Mouse (Mus musculus): ENCODE measurements around the gene Pim1. TPM values are rescaled to one million over a fixed set of nuclear protein-coding genes. Genes with fewer than 3 reads are reported as not detected.

Pim1 gene
- polyA plus RNA-seq, 1 experiment, result 3.5 TPM

DNA sequence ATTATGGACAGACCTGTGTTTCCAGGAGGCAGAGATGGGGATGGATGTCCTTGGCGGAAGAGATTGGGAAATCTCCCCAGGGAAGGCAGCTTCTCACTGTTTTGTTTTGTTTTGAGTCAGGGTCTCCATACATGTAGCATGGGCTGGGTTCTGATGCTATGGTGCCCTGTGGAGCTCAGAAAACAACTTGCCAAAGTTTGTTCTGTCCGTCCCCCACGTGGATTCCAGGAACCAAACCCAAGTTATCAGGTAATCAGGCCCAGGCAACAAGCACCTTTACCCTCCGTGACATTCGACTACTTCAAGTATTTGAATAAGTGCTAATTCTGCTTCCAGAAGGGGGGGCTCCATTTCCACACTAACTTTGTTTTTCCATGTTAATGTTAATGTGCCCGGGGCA lies 9.0 kb downstream of the Pim1 start:
- no peak overlapping the region for H3K27ac ChIP-seq (ENCODE audit: insufficient read depth, low read length)
- TF ChIP-seq POLR2A (IDR thresholded peaks at IDR 0.05; ENCODE audit: extremely low read depth, insufficient read depth, low read length), result no peak
- TF ChIP-seq CTCF (IDR thresholded peaks at IDR 0.05; ENCODE audit: extremely low read depth, insufficient read depth, low read length), result no peak
- no peak overlapping the region for H3K4me3 ChIP-seq (ENCODE audit: insufficient read depth, low read length)
- peaks cover 2% of the 10 kb centered on the region for H3K4me1 ChIP-seq (ENCODE audit: control insufficient read depth, insufficient read depth, low read length)

- TF ChIP-seq POLR2A (IDR thresholded peaks at IDR 0.05; ENCODE audit: extremely low read depth, insufficient read depth, low read length), result no peak
- TF ChIP-seq CTCF (IDR thresholded peaks at IDR 0.05; ENCODE audit: extremely low read depth, insufficient read depth, low read length), result no peak
- no peak overlapping the region for H3K4me3 ChIP-seq (ENCODE audit: insufficient read depth, low read length)
- no peak overlapping the region for H3K27ac ChIP-seq (ENCODE audit: insufficient read depth, low read length)
- peaks cover 2% of the 10 kb centered on the region for H3K4me1 ChIP-seq (ENCODE audit: control insufficient read depth, insufficient read depth, low read length)
Observed at GRCm38 (mm10) chr17:29500243-29500740, 9.7 kb downstream of the Pim1 start.

DNA sequence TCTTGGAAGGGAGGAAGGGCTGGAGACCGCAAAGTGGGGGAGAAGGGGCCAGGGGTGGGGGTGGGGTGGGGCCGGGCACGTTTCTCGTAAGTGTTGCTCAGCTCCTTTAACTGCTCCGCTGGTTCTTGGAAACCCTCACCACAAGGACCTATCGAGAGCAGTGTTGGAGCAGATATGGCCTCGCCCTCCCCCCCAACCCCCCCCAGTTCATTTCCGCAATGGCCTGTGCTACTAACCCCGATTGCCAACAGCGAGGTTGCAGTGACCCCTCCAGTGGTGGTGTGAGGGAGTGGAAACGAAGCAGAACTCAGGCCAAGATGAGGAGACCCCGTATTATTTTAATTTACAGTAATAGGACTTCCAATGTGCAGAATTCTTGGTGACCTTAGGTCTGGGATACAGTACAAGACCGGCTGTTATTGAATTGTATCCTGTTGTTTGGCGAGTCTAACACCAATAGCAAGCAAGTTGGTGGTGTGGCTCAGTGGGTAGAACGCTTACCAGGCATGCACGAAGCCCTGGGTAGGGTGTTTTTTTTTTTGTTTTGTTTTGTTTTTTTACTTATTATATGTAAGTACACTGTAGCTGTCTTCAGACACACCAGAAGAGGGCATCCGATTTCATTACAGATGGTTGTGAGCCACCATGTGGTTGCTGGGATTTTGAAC lies 10.4 kb downstream of the Pim1 start:
- Histone ChIP-seq H3K27ac (ENCODE audit: insufficient read depth, low read length) (no peak overlapping the region), H3K4me3 (ENCODE audit: insufficient read depth, low read length) (no peak overlapping the region), H3K4me1 (ENCODE audit: control insufficient read depth, insufficient read depth, low read length) (peaks cover 2% of the 10 kb centered on the region)
- TF ChIP-seq POLR2A (IDR thresholded peaks at IDR 0.05; ENCODE audit: extremely low read depth, insufficient read depth, low read length), result no peak

GRCm38 (mm10) chr17:29502005-29502668 lies 11.6 kb downstream of the Pim1 start:
- no peak overlapping the region for H3K27ac ChIP-seq (ENCODE audit: insufficient read depth, low read length)
- TF ChIP-seq CTCF (IDR thresholded peaks at IDR 0.05; ENCODE audit: extremely low read depth, insufficient read depth, low read length) (no peak), POLR2A (IDR thresholded peaks at IDR 0.05; ENCODE audit: extremely low read depth, insufficient read depth, low read length) (no peak)
- peaks cover 2% of the 10 kb centered on the region for H3K4me1 ChIP-seq (ENCODE audit: control insufficient read depth, insufficient read depth, low read length)
- H3K4me3 ChIP-seq (ENCODE audit: insufficient read depth, low read length), result no peak overlapping the region

- no peak for TF ChIP-seq POLR2A (IDR thresholded peaks at IDR 0.05; ENCODE audit: extremely low read depth, insufficient read depth, low read length)
- TF ChIP-seq CTCF (IDR thresholded peaks at IDR 0.05; ENCODE audit: extremely low read depth, insufficient read depth, low read length), result no peak
- Histone ChIP-seq H3K27ac (ENCODE audit: insufficient read depth, low read length) (no peak overlapping the region), H3K4me3 (ENCODE audit: insufficient read depth, low read length) (peak overlapping the region; percentile 32; the same call in 1 of the 2 replicates), H3K4me1 (ENCODE audit: control insufficient read depth, insufficient read depth, low read length) (peaks cover 2% of the 10 kb centered on the region)
Observed at GRCm38 (mm10) chr17:29502669-29503665, 12.4 kb downstream of the Pim1 start.

GRCm38 (mm10) chr17:29503700-29504099 lies 13.1 kb downstream of the Pim1 start:
- TF ChIP-seq CTCF (IDR thresholded peaks at IDR 0.05; ENCODE audit: extremely low read depth, insufficient read depth, low read length) (no peak), POLR2A (IDR thresholded peaks at IDR 0.05; ENCODE audit: extremely low read depth, insufficient read depth, low read length) (no peak)
- H3K4me3 ChIP-seq (ENCODE audit: insufficient read depth, low read length), result no peak overlapping the region; the same call in 1 of the 2 replicates
- H3K4me1 ChIP-seq (ENCODE audit: control insufficient read depth, insufficient read depth, low read length), result peaks cover 2% of the 10 kb centered on the region
- H3K27ac ChIP-seq (ENCODE audit: insufficient read depth, low read length), result no peak overlapping the region

DNA sequence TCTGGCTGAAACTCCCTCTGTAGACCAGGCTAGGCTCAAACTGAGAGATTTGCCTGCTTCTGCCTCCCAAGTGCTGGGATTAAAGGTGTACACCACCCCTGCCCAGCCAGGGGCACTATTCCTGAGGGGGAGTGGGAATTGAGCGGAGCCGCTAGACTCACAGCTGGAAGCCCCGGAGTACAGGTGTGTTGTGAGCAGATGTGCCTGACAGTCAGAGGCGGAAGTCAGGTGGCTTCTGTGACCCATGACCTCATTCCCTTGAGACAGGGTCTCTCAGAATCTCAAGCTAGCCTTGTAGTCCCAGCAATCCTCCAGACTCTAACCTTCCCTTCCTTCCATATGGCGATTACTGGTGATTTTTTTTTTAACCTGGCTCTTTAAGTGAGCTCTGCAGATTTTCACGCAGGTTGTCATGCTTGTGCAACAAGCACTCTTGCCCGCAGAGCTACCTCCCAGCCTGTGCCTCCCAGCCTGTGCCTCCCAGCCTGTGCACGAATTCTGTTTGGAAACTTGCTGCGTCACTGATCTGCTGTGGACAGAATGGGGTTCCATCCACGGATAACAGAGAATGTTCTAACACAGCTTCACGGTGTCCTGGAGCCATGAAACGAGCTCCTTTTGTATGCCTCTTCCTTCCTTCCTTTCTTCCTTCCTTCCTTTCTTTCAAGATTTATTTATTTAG lies 18.5 kb downstream of the Pim1 start:
- H3K27ac ChIP-seq (ENCODE audit: insufficient read depth, low read length), result no peak overlapping the region
- TF ChIP-seq POLR2A (IDR thresholded peaks at IDR 0.05; ENCODE audit: extremely low read depth, insufficient read depth, low read length) (no peak), CTCF (IDR thresholded peaks at IDR 0.05; ENCODE audit: extremely low read depth, insufficient read depth, low read length) (no peak)
- no peak overlapping the region for H3K4me3 ChIP-seq (ENCODE audit: insufficient read depth, low read length)
- H3K4me1 ChIP-seq (ENCODE audit: control insufficient read depth, insufficient read depth, low read length), result no peaks in the 10 kb centered on the region

GRCm38 (mm10) chr17:29510691-29511090 lies 20.1 kb downstream of the Pim1 start:
- 0 out of 2 replicates have a peak, but pooled peaks cover 2% of the 10 kb centered on the region for H3K4me1 ChIP-seq (ENCODE audit: control insufficient read depth, insufficient read depth, low read length)
- no peak for TF ChIP-seq POLR2A (IDR thresholded peaks at IDR 0.05; ENCODE audit: extremely low read depth, insufficient read depth, low read length)
- TF ChIP-seq CTCF (IDR thresholded peaks at IDR 0.05; ENCODE audit: extremely low read depth, insufficient read depth, low read length), result no peak
- no peak overlapping the region for H3K27ac ChIP-seq (ENCODE audit: insufficient read depth, low read length)
- no peak overlapping the region for H3K4me3 ChIP-seq (ENCODE audit: insufficient read depth, low read length)

Measured in cortical plate, adult 2 months (tissue).